Mouse (Mus musculus) kidney, adult 2 months (tissue): ENCODE data around the gene Atxn1. TPM values are rescaled to one million over a fixed set of nuclear protein-coding genes. Genes with fewer than 3 reads are reported as not detected.

Experiments
- DNase-seq: peaks from one replicate; pipeline ENCODE4 v3.0.0; 2021
- H3K27ac ChIP-seq: fragments of 200-500 bp; 2 replicates; pipeline ENCODE4 v1.5.1; 2012; ENCODE audit warnings: low read depth, low read length, control low read depth, inconsistent platforms; ENCODE audit not compliant: insufficient read depth
- H3K27me3 ChIP-seq: fragments of 200-500 bp; replicated peaks from 2 replicates; pipeline ENCODE4 v1.6.1; 2012; ENCODE audit warnings: mild to moderate bottlenecking, moderate library complexity, low read length, inconsistent platforms; ENCODE audit not compliant: control insufficient read depth, insufficient read depth
- H3K36me3 ChIP-seq: fragments of 200-500 bp; 2 replicates; pipeline ENCODE4 v1.6.1; 2012; ENCODE audit warnings: mild to moderate bottlenecking, moderate library complexity, low read length, inconsistent platforms; ENCODE audit not compliant: control insufficient read depth, insufficient read depth
- H3K4me1 ChIP-seq: fragments of 200-500 bp; 2 replicates; pipeline ENCODE4 v1.6.1; 2011; ENCODE audit warnings: low read length; ENCODE audit not compliant: control insufficient read depth, insufficient read depth
- H3K4me3 ChIP-seq: fragments of 200-500 bp; 2 replicates; pipeline ENCODE4 v1.5.1; 2011; ENCODE audit warnings: mild to moderate bottlenecking, low read depth, low read length, control low read depth; ENCODE audit not compliant: insufficient read depth
- CTCF ChIP-seq: fragments of 200-500 bp; conservative IDR thresholded peaks from 2 replicates; pipeline ENCODE4 v1.5.1; 2011; ENCODE audit warnings: low read depth, mild to moderate bottlenecking, control low read depth, low read length, moderate library complexity, mixed read lengths; ENCODE audit not compliant: insufficient read depth, insufficient read length
- POLR2A ChIP-seq: fragments of 200-500 bp; IDR thresholded peaks from one replicate; pipeline ENCODE4 v1.6.1; 2011; ENCODE audit warnings: low read depth, low read length, control low read depth
- WGBS: fragments of 180-500 bp; shearing (Covaris S2); methylation state at CpG from one replicate; pipeline ENCODE4 v1.1.7; 2018; 5-methylcytosine and 5-hydroxymethylcytosine counted together
- polyA plus RNA-seq: library from polyadenylated mRNA; depleted of rRNA; stranded (reverse); fragments of >200 nt; gene quantifications from 2 replicates; pipeline ENCODE4 v1.2.3, GENCODE M21; 2012

The Atxn1 gene
- polyA plus RNA-seq, 1 experiment, result 15.0 TPM

GRCm38 (mm10) chr13:45827619-45828018 is 137.2 kb downstream of the Atxn1 start:
- DNase-seq, result peak; percentile 40
- no peak for TF ChIP-seq CTCF
- no peak for TF ChIP-seq POLR2A
- no peak overlapping the region for H3K4me3 ChIP-seq
- no peak overlapping the region for H3K27ac ChIP-seq
- 55% methylated on average over 4 of the region's 4 CpGs for WGBS
- no peaks in the 10 kb centered on the region for H3K27me3 ChIP-seq
- no peaks in the 10 kb centered on the region for H3K36me3 ChIP-seq
- peaks cover 17% of the 10 kb centered on the region for H3K4me1 ChIP-seq

GRCm38 (mm10) chr13:45827046-45827596 is 137.7 kb downstream of the Atxn1 start:
- TF ChIP-seq POLR2A, result no peak
- no peak for TF ChIP-seq CTCF
- WGBS, result 67% methylated on average over 8 of the region's 8 CpGs
- Histone ChIP-seq H3K27ac (peak overlapping the region; percentile 41; the same call in 1 of the 2 replicates), H3K36me3 (no peaks in the 10 kb centered on the region), H3K4me1 (peaks cover 17% of the 10 kb centered on the region), H3K27me3 (no peaks in the 10 kb centered on the region), H3K4me3 (no peak overlapping the region)
- DNase-seq, result peak; percentile 64

GRCm38 (mm10) chr13:45822491-45822829 is 142.3 kb downstream of the Atxn1 start:
- Histone ChIP-seq H3K4me1 (peaks cover 8% of the 10 kb centered on the region; the same call in 1 of the 2 replicates), H3K27me3 (no peaks in the 10 kb centered on the region), H3K27ac (no peak overlapping the region), H3K36me3 (no peaks in the 10 kb centered on the region), H3K4me3 (no peak overlapping the region)
- WGBS, result 94% methylated on average over 4 of the region's 4 CpGs
- TF ChIP-seq CTCF (no peak), POLR2A (no peak)
- no peak for DNase-seq

- Histone ChIP-seq H3K36me3 (no peaks in the 10 kb centered on the region), H3K27me3 (no peaks in the 10 kb centered on the region), H3K4me1 (peaks cover 5% of the 10 kb centered on the region; the same call in 1 of the 2 replicates), H3K4me3 (no peak overlapping the region), H3K27ac (no peak overlapping the region)
- TF ChIP-seq CTCF (no peak), POLR2A (no peak)
- 93% methylated on average over 7 of the region's 7 CpGs for WGBS
- no peak for DNase-seq
Observed at GRCm38 (mm10) chr13:45821764-45822490, 142.9 kb downstream of the Atxn1 start.

DNA sequence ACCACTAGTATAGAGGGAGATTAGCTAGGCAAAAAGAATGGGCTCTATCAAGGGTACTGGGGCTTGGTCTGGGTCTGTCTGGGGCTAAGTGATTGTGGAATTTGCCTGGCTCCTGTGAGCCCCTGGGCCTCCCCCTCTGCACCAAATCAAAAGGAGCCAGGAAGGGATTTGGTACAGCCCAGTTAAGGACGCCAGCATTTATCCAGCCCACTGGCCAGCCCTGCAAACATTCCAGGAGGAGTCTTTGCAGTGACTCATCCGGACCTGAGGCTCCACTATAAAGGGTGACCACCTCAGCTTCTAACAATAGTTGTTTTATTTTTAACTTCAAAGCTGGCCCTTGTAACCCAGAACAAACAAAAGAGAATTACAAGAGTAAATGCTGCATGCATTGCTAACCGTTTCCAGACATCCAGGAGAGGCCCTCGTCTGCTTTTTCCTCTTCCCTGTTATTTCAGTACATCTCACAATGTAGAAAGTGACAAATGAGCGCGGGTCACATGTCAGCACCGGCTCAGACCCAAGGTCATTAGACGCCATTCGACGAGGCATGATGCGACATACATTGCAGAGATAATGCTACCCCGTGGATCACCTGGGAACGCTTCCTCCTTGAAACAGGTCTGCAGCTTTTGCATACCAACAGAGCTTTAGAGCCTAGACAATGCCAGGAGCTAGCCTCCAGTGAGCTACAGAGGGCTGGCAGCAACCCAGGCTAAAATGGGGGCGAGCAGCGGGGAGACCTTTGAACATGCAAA is 144.2 kb downstream of the Atxn1 start:
- Histone ChIP-seq H3K4me3 (no peak overlapping the region), H3K4me1 (peaks cover 3% of the 10 kb centered on the region; the same call in 1 of the 2 replicates), H3K27me3 (no peaks in the 10 kb centered on the region), H3K36me3 (no peaks in the 10 kb centered on the region), H3K27ac (peak overlapping the region; percentile 3; the same call in 1 of the 2 replicates)
- WGBS, result 57% methylated on average over 15 of the region's 15 CpGs
- TF ChIP-seq POLR2A (no peak), CTCF (no peak)
- DNase-seq, result peak; percentile 66

- H3K27ac ChIP-seq, result no peak overlapping the region
- H3K36me3 ChIP-seq, result no peaks in the 10 kb centered on the region
- peak; percentile 76 for DNase-seq
- TF ChIP-seq CTCF (no peak), POLR2A (no peak)
- H3K27me3 ChIP-seq, result no peaks in the 10 kb centered on the region
- H3K4me1 ChIP-seq, result no peaks in the 10 kb centered on the region
- H3K4me3 ChIP-seq, result no peak overlapping the region
- 48% methylated on average over 1 of the region's 1 CpGs for WGBS
Observed at GRCm38 (mm10) chr13:45816670-45817069, 148.1 kb downstream of the Atxn1 start.
